Mouse (Mus musculus) layer of hippocampus, postnatal 25 days (tissue): ENCODE measurements around the gene Insrr. TPM values are rescaled to one million over a fixed set of nuclear protein-coding genes. Genes with fewer than 3 reads are reported as not detected.
"Not testable (repeated sequence)": the region's sequence is repeated elsewhere in the genome, so short reads cannot be mapped to it uniquely, and the experiment has no call there.

ENCODE experiments used
- DNase-seq, 2 experiments: peaks; one replicate each; pipeline ENCODE4 v3.0.0; 2022; ENCODE audit warnings: mixed read lengths in 2 of 2, low spot score in 1 of 2; ENCODE audit errors: extremely low spot score in 1 of 2
- total RNA-seq, 2 experiments: library from RNA; stranded (reverse); gene quantifications; 2 replicates each; pipeline ENCODE4 v1.2.3; 2021

Insrr gene
- total RNA-seq, 2 experiments from 2014 or later: 0.09 to 0.10 TPM

DNA sequence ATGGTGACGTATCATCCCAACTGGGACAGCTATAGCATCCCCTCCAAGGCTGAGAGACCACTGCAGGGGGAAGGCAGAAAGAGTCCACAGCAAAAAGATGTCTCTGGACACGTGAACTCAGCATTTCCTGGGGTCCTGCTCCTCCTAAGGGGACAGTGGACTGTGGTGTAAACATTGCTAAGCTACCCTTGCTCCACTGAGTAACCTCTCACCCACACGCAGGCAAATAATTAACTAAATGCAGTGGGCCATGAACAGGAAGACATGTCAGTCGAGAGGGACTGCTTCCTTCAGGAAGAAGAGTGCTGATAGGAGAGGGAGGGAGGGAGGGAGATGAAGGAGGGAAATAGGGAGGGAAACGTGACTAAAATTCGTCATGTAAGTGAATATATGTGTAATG is 25.7 kb upstream of the Insrr start:
- no peak for DNase-seq

- no peak for DNase-seq
Observed at GRCm38 (mm10) chr3:87778283-87778682, 18.5 kb upstream of the Insrr start.

GRCm38 (mm10) chr3:87779086-87779485 is 17.7 kb upstream of the Insrr start:
- no peak for DNase-seq

DNA sequence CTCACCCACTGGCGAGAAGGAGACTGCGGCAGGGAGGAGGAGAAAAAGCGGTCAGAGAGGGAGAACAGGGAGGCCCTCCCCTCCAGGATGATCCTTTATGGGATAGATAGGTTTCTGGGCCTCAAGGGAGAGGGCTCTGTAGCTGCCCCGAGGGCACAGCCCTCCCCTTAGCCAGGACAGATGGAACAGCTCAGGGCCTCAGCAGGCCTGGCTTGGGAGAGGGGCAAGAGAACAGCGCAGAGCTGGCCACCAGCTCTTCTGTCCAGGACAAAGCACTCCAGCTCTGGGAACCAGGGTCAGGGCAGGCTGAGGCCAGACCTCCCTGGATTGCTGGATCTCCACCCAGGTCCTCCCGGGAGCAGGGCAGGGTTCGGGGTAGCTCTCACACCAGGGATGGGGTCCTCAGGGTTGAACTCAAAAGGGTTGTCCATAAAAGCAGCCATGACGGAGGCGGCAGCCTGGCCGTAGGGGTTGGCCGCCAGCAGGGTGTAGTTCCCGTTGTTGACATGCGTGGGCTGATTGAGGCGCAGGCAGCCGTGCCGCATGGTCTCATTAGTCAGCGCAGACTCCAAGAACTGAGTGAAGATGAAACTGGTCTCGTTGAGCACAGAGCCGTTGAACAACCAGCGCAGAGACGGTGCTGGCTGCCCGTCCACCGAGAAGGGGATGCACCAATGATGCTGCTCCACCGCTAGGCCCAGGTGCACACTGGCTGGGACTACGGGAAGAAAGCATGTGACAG is 13.3 kb upstream of the Insrr start:
- DNase-seq: no peak

DNA sequence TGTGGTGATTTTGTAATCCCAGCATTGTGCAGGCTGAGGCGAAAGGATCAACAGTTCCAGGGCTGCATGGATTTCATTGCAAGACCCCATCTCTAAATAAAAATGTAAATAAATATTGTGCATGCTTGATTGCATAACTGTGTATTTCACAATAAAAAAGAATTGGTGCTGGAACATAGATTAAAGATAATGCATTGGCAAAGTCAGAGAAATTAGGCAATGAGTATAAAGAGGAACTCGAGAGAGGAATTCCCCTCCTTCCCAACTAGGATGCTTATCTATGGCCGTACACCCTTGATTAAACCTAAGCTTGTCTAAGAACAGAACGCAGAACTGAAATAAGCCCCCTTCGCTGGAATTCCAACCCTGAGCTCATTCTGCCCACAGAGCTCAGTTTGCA is 11.6 kb upstream of the Insrr start:
- DNase-seq: no peak

- no peak for DNase-seq
Observed at GRCm38 (mm10) chr3:87785626-87786214, 11.0 kb upstream of the Insrr start.

- no peak for DNase-seq
Observed at GRCm38 (mm10) chr3:87789248-87789647, 7.5 kb upstream of the Insrr start.

DNA sequence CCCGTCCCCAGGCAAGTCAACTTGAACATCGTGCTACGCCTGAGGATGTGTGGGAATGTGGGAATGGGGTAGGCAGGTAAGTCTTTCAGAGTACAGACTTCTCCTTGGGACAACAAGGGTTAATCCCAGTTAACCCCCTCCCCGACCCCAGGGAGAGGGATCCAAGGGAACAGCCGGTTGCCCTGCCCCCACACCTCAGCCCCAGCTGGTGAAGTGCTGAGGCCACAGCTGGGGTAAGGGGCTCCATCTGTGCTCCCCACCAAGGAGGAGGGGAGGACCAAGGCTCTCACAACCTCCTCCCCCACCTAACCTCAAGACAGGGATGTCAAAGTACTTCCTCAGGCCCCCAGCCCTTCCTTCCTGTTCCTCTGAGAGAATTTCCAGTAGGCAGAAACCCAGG is 7.0 kb upstream of the Insrr start:
- DNase-seq: no peak

GRCm38 (mm10) chr3:87794922-87795325 is 1.8 kb upstream of the Insrr start, which contains the start of gene Ntrk1:
Ntrk1 (minus strand) TSS chr3:87795162.
- no peak for DNase-seq

DNA sequence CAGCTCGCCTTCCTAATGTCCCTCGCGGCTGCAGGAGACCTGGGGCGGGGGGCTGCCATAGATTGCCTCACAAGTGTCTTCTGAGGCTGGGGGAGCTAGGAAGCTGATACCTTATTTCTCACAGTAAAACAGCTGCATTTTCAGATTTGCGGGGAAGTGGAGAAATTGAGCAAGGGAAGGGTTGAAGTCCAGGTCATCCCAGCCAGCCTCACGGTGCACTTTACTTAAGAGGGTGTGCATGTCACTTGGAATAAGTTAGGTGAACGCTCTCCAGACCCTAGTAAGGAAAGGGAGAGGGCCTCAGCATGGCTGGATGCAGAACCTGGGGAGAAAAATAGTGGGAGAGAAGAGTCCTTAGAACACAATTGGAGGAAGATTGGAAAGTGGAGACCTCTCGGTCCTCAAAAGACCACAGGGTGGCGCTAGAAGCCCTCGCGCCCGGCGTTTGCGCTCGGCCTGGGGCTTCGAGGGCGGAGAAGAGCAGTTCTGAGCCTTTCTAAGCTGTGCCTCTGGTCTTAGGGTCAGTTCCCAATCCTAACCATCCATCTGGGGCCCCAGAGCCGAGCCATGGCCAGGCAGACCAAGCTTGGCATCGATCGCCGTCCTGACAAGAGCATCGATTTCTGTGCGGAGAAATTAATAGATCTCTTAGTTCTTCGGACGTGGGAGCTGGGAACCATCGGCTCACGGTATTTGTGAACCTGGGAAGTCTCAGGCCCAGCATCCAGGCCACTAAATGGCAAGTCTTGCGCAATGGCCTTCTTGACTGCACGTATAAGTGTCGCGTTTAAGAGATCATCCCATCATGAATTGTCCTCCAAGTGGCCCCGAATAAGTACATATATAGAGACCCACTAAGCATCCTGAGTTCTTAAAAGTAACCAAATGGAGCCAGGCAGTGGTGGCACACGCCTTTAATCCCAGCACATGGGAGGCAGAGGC is 1.1 kb upstream of the Insrr start:
- DNase-seq: peak; percentile 36 to 58

DNA sequence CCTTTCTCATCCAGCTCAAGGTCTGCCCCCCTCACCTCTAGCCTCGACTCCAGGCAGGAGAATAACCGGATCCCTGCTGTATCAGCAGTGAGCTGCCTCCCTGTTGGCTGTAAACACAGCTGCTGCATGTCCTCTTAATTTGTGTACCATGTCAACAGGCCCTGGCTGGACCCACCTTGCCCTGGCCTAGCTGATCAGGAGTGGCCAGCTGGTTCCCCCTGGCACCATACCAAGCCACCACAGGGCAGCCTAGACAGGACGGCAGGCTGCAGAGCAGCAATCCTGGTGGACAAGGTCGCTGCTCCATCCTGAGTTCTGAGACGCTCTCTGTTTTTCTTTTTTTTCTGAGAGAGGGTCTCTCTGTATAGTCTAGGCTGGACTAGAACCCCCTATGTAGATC is 4.9 kb downstream of the Insrr start:
- DNase-seq: no peak

DNA sequence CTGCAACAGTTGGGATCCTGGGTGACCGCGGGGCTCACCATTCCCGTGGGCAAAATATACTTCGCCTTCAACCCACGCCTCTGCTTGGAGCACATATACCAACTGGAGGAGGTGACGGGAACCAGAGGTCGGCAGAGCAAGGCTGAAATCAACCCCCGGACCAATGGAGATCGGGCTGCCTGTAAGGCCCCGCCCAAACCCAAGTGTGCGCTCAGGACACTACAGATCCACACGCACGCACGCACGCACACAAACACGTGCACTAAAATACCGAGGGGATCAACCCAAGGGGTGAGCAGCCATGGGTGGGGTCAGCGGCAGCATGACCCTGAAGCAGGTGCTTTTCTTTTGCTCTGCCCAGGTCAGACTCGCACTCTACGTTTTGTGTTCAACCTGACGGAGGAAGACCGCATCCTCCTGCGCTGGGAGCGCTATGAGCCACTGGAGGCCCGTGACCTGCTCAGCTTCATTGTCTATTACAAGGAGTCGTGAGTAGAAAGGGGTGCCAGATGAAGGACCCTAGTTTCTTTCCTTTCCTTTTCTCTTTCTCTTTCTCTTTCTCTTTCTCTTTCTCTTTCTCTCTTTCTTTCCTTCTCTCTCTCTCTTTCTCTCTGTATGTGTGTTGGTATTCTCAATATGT is 7.4 kb downstream of the Insrr start:
- DNase-seq: no peak

GRCm38 (mm10) chr3:87809322-87809962 is 12.7 kb downstream of the Insrr start:
- DNase-seq: no peak

GRCm38 (mm10) chr3:87811297-87811696 is 14.5 kb downstream of the Insrr start:
- no peak for DNase-seq

DNA sequence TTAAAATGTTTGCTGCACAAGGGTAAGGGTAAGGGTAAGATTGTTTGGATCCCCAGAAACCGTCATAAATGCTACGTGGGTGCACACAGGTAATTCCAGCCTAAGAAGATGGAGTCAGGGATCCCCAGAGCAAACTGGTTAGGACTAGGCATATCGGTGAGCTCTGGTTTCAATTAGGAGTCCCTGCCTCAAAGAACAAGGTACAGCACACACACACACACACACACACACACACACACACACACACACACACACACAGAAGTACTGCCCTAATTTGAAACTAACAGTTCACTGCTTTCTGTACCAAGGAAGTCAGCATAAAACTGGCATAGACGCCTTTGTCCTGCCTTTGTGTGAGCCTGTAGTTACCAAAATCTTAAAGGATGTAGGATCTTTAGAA is 15.7 kb downstream of the Insrr start:
- DNase-seq: no peak

DNA sequence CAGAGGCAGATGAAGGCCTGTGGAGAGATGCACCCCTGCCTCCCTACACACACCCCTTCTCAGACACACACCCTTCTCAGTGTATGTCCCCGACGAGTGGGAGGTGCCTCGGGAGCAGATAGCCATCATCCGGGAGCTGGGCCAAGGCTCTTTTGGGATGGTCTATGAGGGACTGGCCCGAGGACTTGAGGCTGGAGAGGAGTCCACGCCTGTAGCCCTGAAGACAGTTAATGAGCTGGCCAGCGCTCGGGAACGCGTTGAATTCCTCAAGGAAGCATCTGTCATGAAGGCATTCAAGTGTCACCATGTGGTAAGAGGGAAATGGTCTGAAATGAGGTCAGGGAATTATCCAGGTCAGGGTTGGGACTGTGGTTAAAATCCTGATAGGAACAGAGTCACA is 16.1 kb downstream of the Insrr start:
- no peak for DNase-seq

DNA sequence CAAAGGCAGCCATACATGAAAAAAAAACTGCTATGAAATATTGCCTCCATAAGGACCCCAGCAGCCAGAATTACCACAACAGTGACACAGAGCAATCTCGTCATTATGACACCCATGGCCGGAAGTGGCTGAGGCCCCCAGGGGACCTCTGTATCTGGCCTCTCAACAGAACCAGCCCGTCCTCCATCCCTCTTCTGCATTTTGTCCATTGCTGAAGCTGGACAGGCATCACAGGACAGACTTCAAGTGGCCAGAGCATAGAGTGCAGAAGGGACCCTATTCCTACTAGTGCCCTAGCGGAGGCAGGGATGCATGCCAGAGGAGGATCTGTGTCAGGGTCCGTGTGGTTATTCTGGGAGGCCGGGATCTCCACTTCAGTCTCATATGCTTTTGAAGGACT is 19.4 kb downstream of the Insrr start:
- DNase-seq: no peak

GRCm38 (mm10) chr3:87816646-87817093 is 19.9 kb downstream of the Insrr start:
- DNase-seq: peak; percentile 46 to 81

GRCm38 (mm10) chr3:87818226-87818625 is 21.5 kb downstream of the Insrr start:
- no peak for DNase-seq

DNA sequence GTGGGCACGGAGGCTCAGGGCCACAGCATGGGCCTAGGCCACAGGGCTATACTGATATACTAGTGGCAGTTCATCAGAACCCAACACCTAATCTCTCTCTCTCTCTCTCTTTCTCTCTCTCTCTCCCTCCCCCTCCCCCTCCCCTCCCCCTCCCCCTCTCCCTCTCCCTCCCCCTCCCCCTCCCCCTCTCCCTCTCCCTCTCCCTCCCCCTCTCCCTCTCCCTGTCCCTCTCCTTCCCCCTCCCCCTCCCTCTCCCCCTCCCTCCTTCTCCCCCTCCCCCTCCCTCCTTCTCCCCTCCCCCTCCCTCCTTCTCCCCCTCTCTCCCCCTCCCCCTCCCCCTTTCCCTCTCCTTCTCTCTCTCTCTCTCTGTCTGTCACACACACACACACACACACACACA is 27.5 kb downstream of the Insrr start, which contains the start of gene Pear1:
Pear1 (minus strand) TSS at position 101 of the 400 bp plus-strand sequence.
- not testable (repeated sequence) for DNase-seq
